Mouse (Mus musculus) heart, embryonic 16.5 days (tissue): Measurements from ENCODE around the gene Olfm2. TPM values are rescaled to one million over a fixed set of nuclear protein-coding genes. Genes with fewer than 3 reads are reported as not detected.
A peak's percentile ranks its signal among the peaks of the same experiment; 100 is the strongest.

Source experiments
- ATAC-seq: fragments of 200-750 bp; cut with Nextera tagmentation; replicated peaks from 2 replicates; pipeline ENCODE4 v1.8.0; 2017; ENCODE audit warnings: moderate number of reproducible peaks; ENCODE audit not compliant: insufficient read depth, low FRiP score; ENCODE audit errors: extremely low read depth
- H3K27ac ChIP-seq: fragments of 300-500 bp; sonication (generic); 2 replicates; pipeline ENCODE4 v1.5.1; 2014; ENCODE audit warnings: mild to moderate bottlenecking, low read length, control low read depth, moderate library complexity
- H3K27me3 ChIP-seq: fragments of 300-500 bp; sonication (generic); 2 replicates; pipeline ENCODE4 v1.6.1; 2014; ENCODE audit warnings: low read length, mixed read lengths; ENCODE audit not compliant: control insufficient read depth, insufficient read depth
- H3K36me3 ChIP-seq: fragments of 300-500 bp; sonication (generic); 2 replicates; pipeline ENCODE4 v1.6.1; 2014; ENCODE audit not compliant: control insufficient read depth, insufficient read depth
- H3K4me1 ChIP-seq: fragments of 300-500 bp; sonication (generic); 2 replicates; pipeline ENCODE4 v1.6.1; 2014; ENCODE audit warnings: low read length, mixed read lengths; ENCODE audit not compliant: control insufficient read depth, insufficient read depth
- H3K4me2 ChIP-seq: fragments of 300-500 bp; sonication (generic); 2 replicates; pipeline ENCODE4 v1.6.1; 2014; ENCODE audit warnings: low read depth, mild to moderate bottlenecking, control low read depth, low read length
- H3K4me3 ChIP-seq: fragments of 300-500 bp; sonication (generic); 2 replicates; pipeline ENCODE4 v1.5.1; 2014; ENCODE audit warnings: mild to moderate bottlenecking, control low read depth, low read length
- H3K9ac ChIP-seq: fragments of 300-500 bp; sonication (generic); 2 replicates; pipeline ENCODE4 v1.6.1; 2014; ENCODE audit warnings: low read length, control low read depth
- H3K9me3 ChIP-seq: fragments of 300-500 bp; sonication (generic); replicated peaks from 2 replicates; pipeline ENCODE4 v1.6.1; 2016; ENCODE audit warnings: low read length; ENCODE audit not compliant: control insufficient read depth
- WGBS: fragments of 180-500 bp; shearing (Covaris S2); extraction: QIAGEN DNeasy Blood & Tissue Kit; methylation state at CpG from one replicate; pipeline ENCODE4 v1.1.7; 2014; 5-methylcytosine and 5-hydroxymethylcytosine counted together
- polyA plus RNA-seq: library from polyadenylated mRNA; unstranded; fragments of >200 nt; fragmentation: Nextera tagmentation; extraction: Ambion mirVana; gene quantifications from 2 replicates; pipeline ENCODE4 v1.2.1, GENCODE M21; 2015

Gene Olfm2
- polyA plus RNA-seq, 1 experiment from 2014 or later = 1.4 TPM

- H3K27me3 ChIP-seq = no peaks in the 10 kb centered on the region
- WGBS = 59% methylated on average over 3 of the region's 3 CpGs
- H3K9me3 ChIP-seq = no peaks in the 10 kb centered on the region
- no peak overlapping the region for H3K4me3 ChIP-seq
- H3K27ac ChIP-seq = peak overlapping the region; percentile 71
- peaks cover 27% of the 10 kb centered on the region for H3K4me1 ChIP-seq
- peaks cover 38% of the 10 kb centered on the region for H3K36me3 ChIP-seq
- H3K9ac ChIP-seq = peak overlapping the region; percentile 8; the same call in 1 of the 2 replicates
- ATAC-seq = peak; percentile 33; the same call in 1 of the 2 replicates
- no peak overlapping the region for H3K4me2 ChIP-seq
Observed at GRCm38 (mm10) chr9:20657546-20657945, 88.6 kb downstream of the Olfm2 start.

DNA sequence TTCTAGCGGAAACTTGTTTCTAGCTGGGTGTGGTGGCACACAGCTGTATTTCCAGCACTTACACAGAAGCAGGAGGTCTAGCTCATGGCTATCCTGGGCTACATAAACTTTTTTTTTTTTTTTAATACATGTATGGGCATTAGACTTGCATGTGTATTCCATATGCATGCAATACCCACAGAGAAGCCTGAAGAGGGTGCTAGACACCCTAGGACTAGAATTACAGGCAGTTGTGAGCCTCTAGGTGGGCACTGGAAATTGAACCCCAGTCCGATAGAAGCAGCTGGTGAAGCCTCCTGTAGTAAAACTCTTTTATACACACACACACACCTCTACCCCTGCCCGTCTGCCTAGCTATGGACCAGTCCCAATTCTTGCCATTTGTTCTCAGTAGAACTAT, 92.3 kb downstream of the Olfm2 start:
- Histone ChIP-seq H3K4me1 (peaks cover 33% of the 10 kb centered on the region), H3K4me2 (no peak overlapping the region), H3K36me3 (peaks cover 23% of the 10 kb centered on the region), H3K27me3 (no peaks in the 10 kb centered on the region), H3K9me3 (no peaks in the 10 kb centered on the region), H3K4me3 (no peak overlapping the region), H3K9ac (no peak overlapping the region), H3K27ac (no peak overlapping the region)
- no peak for ATAC-seq
- 88% methylated on average over 3 of the region's 3 CpGs for WGBS

DNA sequence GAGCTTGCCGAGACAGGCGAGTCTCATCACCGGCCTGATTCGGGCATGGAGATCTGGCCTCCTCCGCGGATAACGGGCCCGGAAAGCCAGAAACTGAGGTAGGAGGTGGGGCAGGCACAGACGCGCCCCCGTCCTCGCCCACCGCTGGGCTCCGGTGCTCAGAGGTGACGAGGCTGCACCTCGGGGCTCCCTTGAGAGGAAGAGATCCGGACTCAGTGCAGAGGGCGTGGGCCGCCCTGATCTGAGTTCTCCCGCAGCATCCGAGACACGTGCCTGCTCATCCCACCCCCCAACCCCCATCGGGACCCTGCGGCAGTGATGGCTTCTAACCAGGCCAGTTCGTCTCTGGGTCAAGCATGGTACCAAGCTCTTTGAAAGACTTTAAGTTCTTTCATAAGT, 93.9 kb downstream of the Olfm2 start:
- ATAC-seq = no peak; the same call in 1 of the 2 replicates
- peaks cover 15% of the 10 kb centered on the region for H3K36me3 ChIP-seq
- H3K27me3 ChIP-seq = no peaks in the 10 kb centered on the region
- peaks cover 23% of the 10 kb centered on the region for H3K4me1 ChIP-seq
- peak overlapping the region; percentile 51; the same call in 1 of the 2 replicates for H3K27ac ChIP-seq
- H3K9ac ChIP-seq = peak overlapping the region; percentile 93
- H3K4me3 ChIP-seq = peak overlapping the region; percentile 88
- 0% methylated on average over 25 of the region's 25 CpGs for WGBS
- no peaks in the 10 kb centered on the region for H3K9me3 ChIP-seq
- peak overlapping the region; percentile 87 for H3K4me2 ChIP-seq

GRCm38 (mm10) chr9:20651602-20652259, 94.4 kb downstream of the Olfm2 start, which contains the start of gene Pin1:
Pin1 (plus strand) TSS chr9:20652095.
- H3K9ac ChIP-seq = peak within 1 kb of the TSS; percentile 93
- under 1% methylated on average over 45 of the region's 45 CpGs for WGBS
- peak; percentile 99 for ATAC-seq
- H3K27me3 ChIP-seq = no peaks in the 10 kb centered on the region
- H3K4me3 ChIP-seq = peak within 1 kb of the TSS; percentile 88
- H3K36me3 ChIP-seq = peaks cover 15% of the 10 kb centered on the region
- H3K27ac ChIP-seq = peak within 1 kb of the TSS; percentile 51; the same call in 1 of the 2 replicates
- H3K4me2 ChIP-seq = peak within 1 kb of the TSS; percentile 90
- peaks cover 17% of the 10 kb centered on the region for H3K4me1 ChIP-seq
- H3K9me3 ChIP-seq = no peaks in the 10 kb centered on the region

DNA sequence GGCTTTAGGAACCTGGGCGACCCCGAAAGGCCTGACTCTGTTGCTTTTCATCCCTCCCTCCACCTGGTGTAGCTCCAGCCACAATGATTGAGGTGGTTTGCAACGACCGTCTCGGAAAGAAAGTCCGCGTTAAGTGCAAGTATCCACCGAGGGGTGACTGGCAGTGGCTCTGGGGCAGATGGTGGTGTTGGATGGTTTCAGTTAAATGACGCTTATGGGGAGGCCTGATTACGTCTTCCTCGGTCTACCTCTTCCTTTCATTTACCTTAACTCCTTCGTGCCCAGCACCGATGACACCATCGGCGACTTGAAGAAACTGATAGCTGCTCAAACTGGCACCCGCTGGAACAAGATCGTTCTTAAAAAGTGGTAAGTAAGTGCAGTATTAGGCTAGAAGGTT, 101.0 kb downstream of the Olfm2 start:
- ATAC-seq = no peak
- WGBS = 2% methylated on average over 17 of the region's 17 CpGs
- peaks cover 5% of the 10 kb centered on the region; the same call in 1 of the 2 replicates for H3K36me3 ChIP-seq

DNA sequence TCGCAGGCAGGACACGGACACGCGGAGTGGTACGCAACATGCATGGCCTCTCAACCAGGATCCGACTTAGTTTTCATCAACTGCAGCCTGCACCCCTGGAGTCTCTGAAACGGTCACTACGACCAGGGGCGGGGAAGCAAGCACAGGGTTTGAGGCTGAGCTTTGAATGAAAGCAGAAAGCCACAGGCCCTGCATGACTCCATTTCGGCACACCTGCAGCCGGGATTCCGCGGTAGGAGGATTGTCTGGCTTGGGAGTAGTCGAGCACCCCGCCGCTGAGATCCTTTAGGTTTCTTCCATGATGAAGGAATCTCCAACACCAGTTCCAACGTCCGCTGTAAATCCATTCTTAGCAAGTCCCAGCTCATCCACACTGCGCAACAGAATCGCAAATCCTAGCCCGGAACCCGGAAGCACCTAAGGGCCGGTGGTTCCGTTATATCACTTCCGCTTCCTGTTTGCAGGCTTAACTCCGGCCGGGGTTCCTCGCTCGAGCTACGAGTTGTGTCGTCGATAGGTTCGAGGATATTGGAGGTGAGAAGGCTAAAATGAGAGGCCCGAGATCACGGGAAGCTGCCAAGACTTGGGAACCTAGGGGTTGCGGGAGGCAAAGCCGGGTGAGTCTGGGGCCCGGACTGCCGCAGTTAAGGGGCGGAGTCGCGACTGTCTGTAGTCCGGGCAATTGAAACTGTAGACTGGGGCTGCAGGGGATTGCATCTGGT, 101.6 kb downstream of the Olfm2 start, which contains the start of gene Fbxl12:
Fbxl12 (minus strand) TSS at position 408 of the 722 bp plus-strand sequence.
- Histone ChIP-seq H3K4me1 (peaks cover 18% of the 10 kb centered on the region), H3K9ac (peak within 1 kb of the TSS; percentile 82), H3K4me3 (peak within 1 kb of the TSS; percentile 86), H3K27ac (peak within 1 kb of the TSS; percentile 97), H3K4me2 (peak within 1 kb of the TSS; percentile 99), H3K27me3 (no peaks in the 10 kb centered on the region), H3K9me3 (no peaks in the 10 kb centered on the region), H3K36me3 (peaks cover 5% of the 10 kb centered on the region; the same call in 1 of the 2 replicates)
- WGBS = under 1% methylated on average over 43 of the region's 43 CpGs
- no peak for ATAC-seq

More for the DNA sequence above, 101.0 kb downstream of the Olfm2 start:
- Histone ChIP-seq H3K27me3 (no peaks in the 10 kb centered on the region), H3K4me3 (peak overlapping the region; percentile 86), H3K9me3 (no peaks in the 10 kb centered on the region), H3K9ac (peak overlapping the region; percentile 82), H3K4me1 (peaks cover 18% of the 10 kb centered on the region), H3K27ac (peak overlapping the region; percentile 97), H3K4me2 (peak overlapping the region; percentile 99)

- peaks cover 18% of the 10 kb centered on the region for H3K4me1 ChIP-seq
- peak overlapping the region; percentile 97 for H3K27ac ChIP-seq
- no peaks in the 10 kb centered on the region for H3K9me3 ChIP-seq
- H3K9ac ChIP-seq = peak overlapping the region; percentile 82
- no peak for ATAC-seq
- H3K27me3 ChIP-seq = no peaks in the 10 kb centered on the region
- 6% methylated on average over 13 of the region's 13 CpGs for WGBS
- peak overlapping the region; percentile 99 for H3K4me2 ChIP-seq
- peak overlapping the region; percentile 86 for H3K4me3 ChIP-seq
- H3K36me3 ChIP-seq = peaks cover 4% of the 10 kb centered on the region; the same call in 1 of the 2 replicates
Observed at GRCm38 (mm10) chr9:20643781-20644180, 102.4 kb downstream of the Olfm2 start.

- Histone ChIP-seq H3K9me3 (no peaks in the 10 kb centered on the region), H3K27ac (peak overlapping the region; percentile 97), H3K4me1 (peaks cover 20% of the 10 kb centered on the region), H3K4me3 (peak overlapping the region; percentile 86), H3K36me3 (peaks cover 7% of the 10 kb centered on the region), H3K27me3 (no peaks in the 10 kb centered on the region), H3K9ac (peak overlapping the region; percentile 82), H3K4me2 (peak overlapping the region; percentile 99)
- peak; percentile 83 for ATAC-seq
- WGBS = under 1% methylated on average over 30 of the region's 30 CpGs
Observed at GRCm38 (mm10) chr9:20642896-20643466, 103.2 kb downstream of the Olfm2 start.
